Mouse (Mus musculus) stomach, embryonic 14.5 days (tissue): ENCODE measurements at regions not wholly inside any gene's neighbourhood (a gene's known extent, or its start where the extent isn't known, plus 50 kb on each side); places are given as distances from the start of the nearest gene placed in this dataset.

ENCODE experiments used
- ATAC-seq: fragments of 200-750 bp; cut with Nextera tagmentation; 2 replicates; pipeline ENCODE4 v1.8.0; 2017; ENCODE audit warnings: low read depth, moderate TSS enrichment; ENCODE audit not compliant: insufficient number of reproducible peaks, insufficient read depth, low FRiP score
- H3K27ac ChIP-seq: fragments of 300-500 bp; sonication (generic); 2 replicates; pipeline ENCODE4 v1.5.1; 2014; ENCODE audit warnings: mild to moderate bottlenecking, low read length, moderate library complexity, mixed read lengths
- H3K27me3 ChIP-seq: fragments of 300-500 bp; sonication (generic); 2 replicates; pipeline ENCODE4 v1.6.1; 2014; ENCODE audit warnings: low read length, control low read depth, mixed read lengths; ENCODE audit not compliant: control insufficient read depth, insufficient read depth
- H3K36me3 ChIP-seq: fragments of 300-500 bp; sonication (generic); 2 replicates; pipeline ENCODE4 v1.6.1; 2014; ENCODE audit warnings: mild to moderate bottlenecking, control low read depth, low read length, moderate library complexity, mixed read lengths; ENCODE audit not compliant: control insufficient read depth, insufficient read depth
- H3K4me1 ChIP-seq: fragments of 300-500 bp; sonication (generic); 2 replicates; pipeline ENCODE4 v1.6.1; 2014; ENCODE audit warnings: low read length, control low read depth, mixed read lengths; ENCODE audit not compliant: control insufficient read depth, insufficient read depth
- H3K4me2 ChIP-seq: fragments of 300-500 bp; sonication (generic); replicated peaks from 2 replicates; pipeline ENCODE4 v1.6.1; 2014; ENCODE audit warnings: low read depth, low read length, control low read depth
- H3K4me3 ChIP-seq: fragments of 300-500 bp; sonication (generic); 2 replicates; pipeline ENCODE4 v1.5.1; 2014; ENCODE audit warnings: low read depth, low read length, control low read depth
- H3K9ac ChIP-seq: fragments of 300-500 bp; sonication (generic); replicated peaks from 2 replicates; pipeline ENCODE4 v1.6.1; 2014; ENCODE audit warnings: low read depth, mild to moderate bottlenecking, control low read depth, low read length, moderate library complexity, mixed read lengths
- H3K9me3 ChIP-seq: fragments of 300-500 bp; sonication (generic); 2 replicates; pipeline ENCODE4 v1.6.1; 2016; ENCODE audit warnings: low read depth, low read length, control low read depth; ENCODE audit not compliant: control insufficient read depth
- WGBS: fragments of 180-500 bp; shearing (Covaris S2); extraction: QIAGEN DNeasy Blood & Tissue Kit; methylation state at CpG from one replicate; pipeline ENCODE4 v1.1.7; 2014; 5-methylcytosine and 5-hydroxymethylcytosine counted together

DNA sequence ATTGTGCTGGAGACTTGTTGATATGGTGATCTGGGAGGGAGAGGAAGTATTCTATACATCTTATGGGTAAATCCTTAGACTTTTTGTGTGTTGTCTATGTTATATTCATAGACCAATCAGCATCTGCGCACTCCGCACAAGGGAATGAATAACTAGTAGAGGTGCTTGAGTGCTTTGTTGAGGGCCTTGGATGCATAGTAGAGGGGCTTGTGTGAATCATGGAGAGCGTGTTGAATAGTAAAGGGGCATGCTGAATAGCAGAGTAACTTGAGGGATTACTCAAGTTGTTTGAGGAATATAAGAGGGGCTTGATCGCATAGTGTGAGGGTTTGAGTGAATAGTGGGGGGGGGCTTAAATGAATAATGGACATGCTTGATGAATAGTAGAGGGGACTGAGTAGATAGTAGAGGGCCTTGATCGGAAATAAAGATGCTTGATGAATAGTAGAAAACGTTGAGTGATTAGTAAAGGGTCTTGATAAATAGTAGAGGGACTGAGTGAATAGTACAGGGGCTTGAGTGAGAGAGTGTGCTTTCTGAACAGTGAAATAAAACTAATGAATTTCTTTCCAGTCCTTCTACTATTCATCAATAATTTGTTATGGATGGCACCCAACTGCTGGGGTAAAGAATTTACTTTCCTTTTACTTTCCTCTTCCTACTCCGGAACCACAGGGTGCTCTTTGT is 2849.5 kb upstream of the Lrrc6 start:
- H3K9ac ChIP-seq: no peak overlapping the region
- H3K9me3 ChIP-seq: no peaks in the 10 kb centered on the region
- H3K4me2 ChIP-seq: no peak overlapping the region
- ATAC-seq: no peak
- H3K27me3 ChIP-seq: no peaks in the 10 kb centered on the region
- no peaks in the 10 kb centered on the region for H3K36me3 ChIP-seq
- 95% methylated on average over 7 of the region's 7 CpGs for WGBS
- H3K4me3 ChIP-seq: no peak overlapping the region
- H3K27ac ChIP-seq: no peak overlapping the region
- H3K4me1 ChIP-seq: no peaks in the 10 kb centered on the region

DNA sequence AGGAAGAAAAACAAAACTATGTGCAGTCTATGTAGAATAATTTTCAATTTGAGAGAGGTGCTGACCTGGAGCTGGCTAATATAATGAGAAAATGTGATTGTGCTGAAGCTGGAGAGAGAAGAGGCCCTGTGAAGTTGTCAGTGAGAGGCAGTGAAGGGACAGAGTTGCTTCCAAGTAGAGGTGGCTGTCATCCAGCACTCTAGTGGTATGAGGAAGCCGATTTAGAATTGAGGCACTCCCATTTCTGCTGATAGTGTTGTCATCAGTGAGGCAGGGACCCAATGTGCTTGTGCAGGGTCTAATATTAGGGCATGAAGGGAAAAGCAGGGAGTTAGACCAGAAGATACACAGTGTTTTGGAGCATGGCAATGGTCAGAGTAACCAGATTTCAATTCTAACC is 2845.4 kb upstream of the Lrrc6 start:
- Histone ChIP-seq H3K9me3 (no peaks in the 10 kb centered on the region), H3K4me3 (no peak overlapping the region), H3K4me2 (no peak overlapping the region), H3K4me1 (no peaks in the 10 kb centered on the region), H3K27ac (no peak overlapping the region), H3K9ac (no peak overlapping the region), H3K27me3 (no peaks in the 10 kb centered on the region), H3K36me3 (no peaks in the 10 kb centered on the region)
- no peak for ATAC-seq
- WGBS: 86% methylated on average over 1 of the region's 1 CpGs

DNA sequence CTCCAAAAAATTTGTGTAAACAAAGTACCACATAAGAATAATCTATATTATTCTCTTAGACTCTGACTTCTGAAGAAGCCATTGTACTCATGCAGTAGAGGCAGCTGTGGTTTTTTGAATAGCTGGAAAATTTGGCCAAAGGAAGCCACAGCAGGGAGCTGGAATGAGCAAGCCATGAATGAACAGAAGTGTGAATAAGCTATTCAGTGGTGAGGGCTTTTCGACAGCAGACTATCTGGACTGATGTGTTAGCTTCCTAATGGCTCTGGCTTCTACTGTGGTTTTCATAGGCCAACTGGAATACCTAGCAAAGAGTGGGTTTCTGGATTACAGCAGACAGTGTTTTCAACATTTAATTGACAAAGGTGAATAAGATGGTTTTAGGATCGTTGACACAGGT is 2842.0 kb upstream of the Lrrc6 start:
- Histone ChIP-seq H3K9me3 (no peaks in the 10 kb centered on the region), H3K9ac (no peak overlapping the region), H3K4me2 (no peak overlapping the region), H3K27ac (no peak overlapping the region), H3K27me3 (no peaks in the 10 kb centered on the region), H3K4me1 (no peaks in the 10 kb centered on the region), H3K36me3 (no peaks in the 10 kb centered on the region), H3K4me3 (no peak overlapping the region)
- no peak for ATAC-seq
- 83% methylated on average over 2 of the region's 2 CpGs for WGBS

DNA sequence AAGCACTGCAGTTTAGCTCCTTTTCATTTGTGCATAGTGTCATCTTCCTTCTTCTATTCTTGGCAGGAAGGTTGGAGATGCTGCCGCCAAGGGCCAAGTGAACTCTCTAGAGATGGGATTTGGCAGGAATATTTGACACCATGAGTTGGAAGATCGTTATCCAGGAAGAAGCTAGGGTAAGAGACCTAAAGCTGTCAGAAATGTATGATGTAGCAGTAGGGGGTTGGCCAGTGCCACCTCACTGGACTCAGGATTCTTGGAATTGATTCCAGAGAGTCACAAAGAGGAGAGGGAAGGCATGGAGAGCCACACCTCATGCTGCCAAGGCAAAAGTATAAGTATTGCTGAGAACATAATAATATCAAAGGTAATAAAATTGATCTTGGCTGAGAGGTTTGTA is 2835.8 kb upstream of the Lrrc6 start:
- no peak overlapping the region for H3K4me3 ChIP-seq
- WGBS: 67% methylated on average over 2 of the region's 2 CpGs
- no peak for ATAC-seq

DNA sequence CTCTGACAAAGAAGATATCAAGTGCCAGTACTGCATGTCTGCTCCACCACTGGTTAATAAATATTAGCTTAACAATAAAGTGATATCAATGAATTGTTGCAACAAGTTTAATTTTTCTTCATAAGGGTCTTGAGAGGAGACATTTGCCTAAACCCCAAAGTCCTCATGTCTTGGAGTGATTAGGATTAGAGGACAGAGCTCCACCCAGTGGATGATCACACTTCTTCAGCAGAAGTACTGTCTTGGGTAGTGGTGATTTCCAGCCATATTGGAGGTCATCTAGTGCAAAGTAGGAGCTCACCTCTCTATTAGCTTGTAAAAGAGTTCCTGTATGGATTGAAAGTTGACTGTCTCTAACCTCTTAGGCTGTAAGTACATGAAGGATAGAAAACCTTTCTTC is 2825.8 kb upstream of the Lrrc6 start:
- no peaks in the 10 kb centered on the region for H3K4me1 ChIP-seq
- H3K4me3 ChIP-seq: no peak overlapping the region
- no peak for ATAC-seq
- no peak overlapping the region for H3K4me2 ChIP-seq
- H3K27me3 ChIP-seq: no peaks in the 10 kb centered on the region
- H3K27ac ChIP-seq: no peak overlapping the region
- H3K9ac ChIP-seq: no peak overlapping the region
- no peaks in the 10 kb centered on the region for H3K9me3 ChIP-seq
- H3K36me3 ChIP-seq: no peaks in the 10 kb centered on the region

More for the DNA sequence above, 2835.8 kb upstream of the Lrrc6 start:
- Histone ChIP-seq H3K36me3 (no peaks in the 10 kb centered on the region), H3K9ac (no peak overlapping the region), H3K4me1 (no peaks in the 10 kb centered on the region), H3K27ac (no peak overlapping the region), H3K27me3 (no peaks in the 10 kb centered on the region), H3K4me2 (no peak overlapping the region), H3K9me3 (no peaks in the 10 kb centered on the region)

DNA sequence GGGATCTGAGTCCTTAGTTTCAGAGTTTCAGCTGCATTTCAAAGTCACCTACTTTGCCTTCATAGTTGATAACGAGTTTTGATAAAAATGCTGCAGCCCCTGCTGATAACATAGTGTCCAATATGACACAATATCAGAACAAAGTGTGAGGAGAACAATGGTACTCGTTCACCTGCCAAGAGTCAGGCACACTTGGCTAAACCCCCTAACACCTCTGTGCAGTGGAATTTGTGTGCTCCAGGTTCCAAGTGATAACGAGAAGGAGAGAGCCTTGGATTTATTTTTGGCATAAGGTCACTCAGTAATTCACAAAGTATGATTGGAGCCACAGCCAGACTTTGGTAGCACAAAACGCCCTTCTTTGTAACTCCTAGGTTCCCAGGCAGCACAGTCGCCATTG is 2802.4 kb upstream of the Lrrc6 start:
- ATAC-seq: no peak
- H3K36me3 ChIP-seq: no peaks in the 10 kb centered on the region
- no peak overlapping the region for H3K9ac ChIP-seq
- 65% methylated on average over 5 of the region's 5 CpGs for WGBS
- no peaks in the 10 kb centered on the region for H3K4me1 ChIP-seq
- H3K27ac ChIP-seq: no peak overlapping the region
- no peak overlapping the region for H3K4me2 ChIP-seq
- H3K4me3 ChIP-seq: no peak overlapping the region
- no peaks in the 10 kb centered on the region for H3K9me3 ChIP-seq
- H3K27me3 ChIP-seq: no peaks in the 10 kb centered on the region

DNA sequence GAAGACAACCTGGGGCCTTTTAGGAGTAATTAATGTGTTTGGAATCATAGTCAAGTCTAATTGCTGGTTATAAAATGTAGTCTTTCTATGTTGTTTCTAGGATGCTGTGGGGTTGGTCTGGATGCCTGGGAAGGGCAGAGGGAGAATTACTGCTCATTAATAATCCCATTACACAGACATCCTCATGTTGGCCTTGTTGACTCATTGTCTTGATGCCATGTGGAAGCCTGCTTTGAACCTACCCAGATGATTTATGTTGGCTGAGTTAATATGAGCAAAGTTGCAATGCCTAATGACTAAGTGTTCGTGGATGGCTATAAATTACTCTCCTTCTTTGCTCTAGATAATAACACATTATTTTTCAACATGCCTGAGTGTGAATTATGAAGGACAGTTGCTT is 2790.6 kb upstream of the Lrrc6 start:
- H3K4me3 ChIP-seq: no peak overlapping the region
- no peaks in the 10 kb centered on the region for H3K36me3 ChIP-seq
- no peaks in the 10 kb centered on the region for H3K9me3 ChIP-seq
- no peak overlapping the region for H3K4me2 ChIP-seq
- no peak for ATAC-seq
- no peak overlapping the region for H3K9ac ChIP-seq
- H3K27me3 ChIP-seq: no peaks in the 10 kb centered on the region
- 24% methylated on average over 1 of the region's 1 CpGs for WGBS
- H3K27ac ChIP-seq: no peak overlapping the region
- no peaks in the 10 kb centered on the region for H3K4me1 ChIP-seq

DNA sequence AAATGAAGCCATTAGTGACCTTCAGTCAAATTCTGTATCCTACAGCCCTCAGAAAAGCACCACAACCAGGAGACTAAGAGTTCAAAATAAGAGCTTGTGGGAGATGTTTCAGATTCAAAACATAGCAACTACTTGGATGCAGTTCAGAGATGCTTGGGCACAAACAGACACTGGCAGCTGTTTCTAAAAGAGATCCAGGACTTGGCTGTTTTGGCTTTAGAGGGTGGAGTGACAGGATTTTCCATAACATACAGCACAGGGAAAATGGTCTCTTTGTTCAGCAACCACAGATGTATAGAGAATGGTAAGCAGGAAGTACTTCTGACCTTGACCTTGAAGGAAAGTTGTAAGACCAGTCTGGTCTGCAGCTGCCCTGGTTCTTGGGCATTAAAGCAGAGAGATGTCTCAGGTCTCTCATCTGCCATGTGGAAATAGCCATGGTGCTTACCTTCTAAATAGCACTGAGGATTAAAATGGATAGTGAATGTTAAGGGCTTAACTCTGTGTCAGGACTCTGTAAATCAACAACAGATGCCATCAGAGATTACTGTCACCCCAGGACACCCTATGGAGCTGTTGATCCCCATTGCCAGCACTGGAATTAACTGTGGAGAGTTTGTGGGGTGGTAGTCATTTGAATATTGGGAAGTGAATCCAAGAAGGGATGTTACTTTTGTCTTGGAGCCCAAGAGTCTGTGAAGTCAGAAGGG is 2775.0 kb upstream of the Lrrc6 start:
- Histone ChIP-seq H3K4me3 (no peak overlapping the region), H3K9me3 (no peaks in the 10 kb centered on the region), H3K36me3 (no peaks in the 10 kb centered on the region), H3K4me2 (no peak overlapping the region), H3K4me1 (no peaks in the 10 kb centered on the region), H3K27me3 (no peaks in the 10 kb centered on the region), H3K9ac (no peak overlapping the region), H3K27ac (no peak overlapping the region)
- no peak for ATAC-seq
